Mouse (Mus musculus) T-helper 1 cell (primary cell): ENCODE data around the gene Mipol1.

Source experiments
- in situ Hi-C: fragments of 300-600 bp; cut with MboI, MseI; formaldehyde crosslinking; loops from one replicate; pipeline ENCODE4 v1.15.1; 2025; ENCODE audit warnings: high pct_unique_total_duplicates

Gene Mipol1

GRCm38 (mm10) chr12:57230192-57230706 is at the start of gene Mipol1, which contains the start of gene Prps1l3:
Gene Mipol1, plus strand, starts transcription at chr12:57230427.
Gene Prps1l3, plus strand, starts transcription at chr12:57230412.
- in situ Hi-C loops = no loop called here

DNA sequence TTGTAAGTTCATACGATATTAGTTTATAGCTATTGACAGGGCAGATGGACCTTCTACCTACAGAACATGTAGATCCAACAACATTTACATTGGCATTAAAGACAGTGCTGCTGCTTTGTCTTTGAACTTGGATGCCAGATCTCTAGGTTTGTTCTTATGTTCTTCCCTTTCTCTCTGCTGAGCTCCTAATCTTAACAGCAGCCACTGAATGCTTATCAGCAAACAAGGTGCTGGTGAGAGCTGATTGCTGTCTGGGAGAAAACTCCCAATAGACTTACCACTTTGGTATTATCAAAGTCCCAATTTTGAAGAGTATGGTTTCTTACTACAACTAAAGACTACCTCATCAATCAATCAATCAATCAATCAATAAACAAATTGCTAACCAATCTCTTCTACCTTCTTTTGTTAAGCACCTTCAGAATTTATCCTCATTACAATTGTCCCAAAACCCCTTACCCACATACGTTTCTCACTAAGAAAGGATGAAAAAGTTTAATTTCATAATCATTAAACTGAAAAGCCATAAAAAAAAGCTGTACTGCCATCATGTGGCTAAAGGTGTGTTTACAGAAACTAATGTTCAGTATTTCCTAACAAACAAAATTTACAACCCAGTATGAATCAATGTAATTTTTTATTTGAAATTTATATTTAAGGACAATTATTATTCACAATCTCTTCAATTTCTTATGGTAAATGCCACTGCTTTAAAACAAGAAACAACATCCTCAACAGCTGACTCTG is 45.7 kb upstream of the Mipol1 start:
- in situ Hi-C loops = loop anchor here (25.0 kb wide), 1 partner anchor 497 kb away; the partner anchor contains the start of gene Pax9

DNA sequence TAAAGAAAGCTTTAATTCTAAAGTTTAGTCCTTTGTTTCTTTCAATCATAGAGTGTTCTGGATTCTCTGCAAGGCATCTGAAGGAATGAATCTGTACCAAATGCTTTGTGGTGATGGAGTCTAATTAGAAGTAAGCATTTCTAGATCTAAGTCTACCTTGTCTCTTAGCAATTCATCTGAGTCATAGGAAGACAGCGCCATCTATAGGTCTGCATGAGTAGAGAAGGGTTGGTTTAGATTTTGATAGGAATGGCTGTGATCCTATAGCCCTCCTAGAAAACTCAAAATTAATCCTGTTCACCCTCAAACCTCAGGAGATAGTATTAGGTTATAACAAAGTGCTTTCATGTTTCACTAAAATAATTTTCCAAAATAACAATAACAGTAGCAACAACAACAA is 44.8 kb upstream of the Mipol1 start:
- in situ Hi-C loops = loop anchor here (25.0 kb wide), 1 partner anchor 498 kb away; the partner anchor contains the start of gene Pax9

- in situ Hi-C loops = loop anchor here (25.0 kb wide), 1 partner anchor 499 kb away; the partner anchor contains the start of gene Pax9
Observed at GRCm38 (mm10) chr12:57186126-57186525, 44.1 kb upstream of the Mipol1 start.

GRCm38 (mm10) chr12:57187032-57187431 is 43.2 kb upstream of the Mipol1 start:
- in situ Hi-C loops = loop anchor here (25.0 kb wide), 1 partner anchor 500 kb away; the partner anchor contains the start of gene Pax9

GRCm38 (mm10) chr12:57194609-57195008 is 35.6 kb upstream of the Mipol1 start:
- in situ Hi-C loops = loop anchor here (25.0 kb wide), 1 partner anchor 507 kb away; the partner anchor contains the start of gene Pax9

GRCm38 (mm10) chr12:57196286-57196607 is 34.0 kb upstream of the Mipol1 start:
- in situ Hi-C loops = loop anchor here (25.0 kb wide), 1 partner anchor 509 kb away; the partner anchor contains the start of gene Pax9

GRCm38 (mm10) chr12:57196608-57197362 is 33.4 kb upstream of the Mipol1 start:
- in situ Hi-C loops = loop anchor here (25.0 kb wide), 1 partner anchor 509 kb away; the partner anchor contains the start of gene Pax9

DNA sequence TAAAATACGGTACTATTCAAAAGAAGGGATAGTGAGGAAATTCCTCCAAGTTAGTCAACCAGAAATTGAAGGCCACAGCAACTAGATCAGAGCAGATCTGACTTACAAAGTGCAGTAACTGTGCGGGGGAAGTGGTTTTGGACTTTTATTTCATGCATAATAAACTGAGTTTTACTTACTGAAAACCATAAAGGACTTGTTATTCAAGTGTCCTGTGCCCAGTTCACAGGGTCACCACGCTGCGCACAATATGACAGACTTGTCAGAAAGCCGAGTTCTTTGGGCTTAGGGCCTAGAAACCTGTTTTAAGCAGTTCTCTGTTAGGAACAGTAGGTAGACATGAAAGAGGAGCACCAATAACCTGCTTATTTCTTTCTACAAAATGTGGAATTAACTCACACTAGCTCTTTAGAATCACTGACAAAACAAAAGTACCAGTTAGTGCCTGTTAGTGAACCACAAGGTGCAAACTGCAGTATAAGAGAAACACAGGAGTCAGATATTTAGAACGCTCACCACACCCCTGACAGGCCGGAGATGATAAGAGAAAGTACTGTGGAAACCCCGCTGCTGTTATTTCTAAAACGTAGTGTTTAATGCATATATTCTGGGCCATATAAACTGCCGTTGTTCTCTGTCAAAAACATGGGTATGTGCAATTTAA is 32.7 kb upstream of the Mipol1 start, which contains the start of gene Slc25a21:
Gene Slc25a21, minus strand, starts transcription at position 110 of the 664 bp plus-strand sequence.
- in situ Hi-C loops = loop anchor here (25.0 kb wide), 1 partner anchor 510 kb away; the partner anchor contains the start of gene Pax9

- in situ Hi-C loops = loop anchor here (25.0 kb wide), 1 partner anchor 511 kb away; the partner anchor contains the start of gene Pax9
Observed at GRCm38 (mm10) chr12:57198269-57198668, 32.0 kb upstream of the Mipol1 start.

- in situ Hi-C loops = loop anchor here (25.0 kb wide), 1 partner anchor 512 kb away; the partner anchor contains the start of gene Pax9
Observed at GRCm38 (mm10) chr12:57199427-57199826, 30.8 kb upstream of the Mipol1 start.

- in situ Hi-C loops = loop anchor here (25.0 kb wide), 1 partner anchor 1365 kb away; the partner anchor contains the start of gene Brms1l
Observed at GRCm38 (mm10) chr12:57201901-57202300, 28.3 kb upstream of the Mipol1 start.

DNA sequence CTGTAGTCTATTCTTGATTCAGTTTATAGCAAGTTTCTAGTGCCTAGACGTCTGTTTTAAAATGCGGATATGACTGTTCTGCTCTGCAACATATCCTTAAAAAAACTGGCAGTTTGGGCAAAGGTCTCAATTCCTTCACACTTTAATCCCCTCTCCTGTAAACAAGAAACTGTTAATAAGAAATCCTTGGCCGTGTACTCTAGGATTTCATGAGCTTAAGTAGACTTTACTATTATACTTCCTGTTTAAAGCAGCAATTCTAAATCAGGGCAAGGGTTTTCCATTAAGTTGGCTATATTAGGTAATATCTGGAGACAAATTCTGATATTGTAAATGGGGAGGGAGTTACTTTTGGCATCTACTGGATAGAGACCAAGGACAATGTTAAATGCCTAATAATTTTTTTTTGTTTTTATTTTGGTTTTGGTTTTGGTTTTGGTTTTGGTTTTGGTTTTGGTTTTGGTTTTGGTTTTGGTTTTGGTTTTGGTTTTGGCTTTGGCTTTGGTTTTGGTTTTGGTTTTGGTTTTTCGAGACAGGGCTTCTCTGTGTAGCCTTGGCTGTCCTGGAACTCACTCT is 25.9 kb upstream of the Mipol1 start:
- in situ Hi-C loops = loop anchor here (25.0 kb wide), 1 partner anchor 1367 kb away; the partner anchor contains the start of gene Brms1l

DNA sequence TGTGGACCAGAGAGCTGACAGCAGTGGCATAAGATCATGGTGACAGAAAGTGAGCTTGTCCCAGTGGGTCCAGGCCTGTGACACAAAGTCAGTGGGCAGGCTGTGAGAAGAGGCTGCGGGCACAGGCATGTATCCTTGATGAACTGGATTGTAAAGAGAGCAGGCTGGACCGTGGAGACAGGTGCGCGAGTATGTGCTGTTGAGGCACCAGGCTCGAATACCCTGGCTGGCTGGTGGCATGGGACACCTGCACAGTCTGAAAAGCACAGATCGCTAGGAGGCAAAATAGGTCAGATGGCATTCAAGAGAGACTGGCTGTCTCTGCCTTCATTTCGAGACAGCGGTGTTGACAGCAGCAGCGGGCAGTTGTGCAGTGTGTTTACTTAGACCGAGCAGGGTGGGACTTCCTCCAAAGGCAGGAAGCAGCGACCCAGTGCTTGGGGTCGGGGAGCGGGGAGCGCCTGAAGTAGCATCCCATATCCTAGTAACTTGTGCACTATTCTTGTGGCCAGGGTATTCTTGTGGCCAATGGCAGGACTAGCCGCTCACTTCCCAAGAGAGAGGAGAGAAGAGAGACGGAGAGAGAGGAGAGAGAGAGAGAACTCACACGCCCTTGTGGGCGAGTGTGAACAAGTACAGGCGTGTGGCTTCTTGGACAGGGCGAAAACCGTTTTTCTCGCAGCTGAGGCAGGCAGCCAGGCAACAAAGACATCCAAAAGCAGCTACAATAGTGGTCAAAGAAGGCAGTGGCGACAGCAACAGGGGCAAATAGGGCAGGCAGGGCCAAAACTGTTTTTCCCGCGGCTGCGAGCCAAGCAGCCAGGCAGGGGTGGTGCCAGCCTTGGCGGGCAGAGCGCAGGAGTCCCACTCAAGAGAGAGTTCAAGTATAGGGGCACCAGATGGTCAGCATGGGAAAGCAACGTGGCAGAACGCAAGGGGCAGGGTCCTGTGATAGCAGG is 18.6 kb upstream of the Mipol1 start:
- in situ Hi-C loops = loop anchor here (25.0 kb wide), 1 partner anchor 1374 kb away; the partner anchor contains the start of gene Brms1l

GRCm38 (mm10) chr12:57212463-57212862 is 17.8 kb upstream of the Mipol1 start:
- in situ Hi-C loops = loop anchor here (25.0 kb wide), 1 partner anchor 1375 kb away; the partner anchor contains the start of gene Brms1l

- in situ Hi-C loops = no loop called here
Observed at GRCm38 (mm10) chr12:57226411-57226810, 3.8 kb upstream of the Mipol1 start.

GRCm38 (mm10) chr12:57227776-57228175 is 2.5 kb upstream of the Mipol1 start:
- in situ Hi-C loops = no loop called here

- in situ Hi-C loops = no loop called here
Observed at GRCm38 (mm10) chr12:57229703-57230102, 524 bp upstream of the Mipol1 start.
